Mouse (Mus musculus) heart, embryonic 11.5 days (tissue): Measurements from ENCODE around the gene Dagla. TPM values are rescaled to one million over a fixed set of nuclear protein-coding genes. Genes with fewer than 3 reads are reported as not detected.

Experiments used
- ATAC-seq: fragments of 200-750 bp; cut with Nextera tagmentation; replicated peaks from 2 replicates; pipeline ENCODE4 v1.8.0; 2017; ENCODE audit warnings: moderate library complexity; ENCODE audit not compliant: insufficient number of reproducible peaks, low FRiP score, low TSS enrichment
- H3K27ac ChIP-seq: fragments of 300-500 bp; sonication (generic); 2 replicates; pipeline ENCODE4 v1.5.1; 2014; ENCODE audit warnings: mild to moderate bottlenecking, low read depth, low read length
- H3K27me3 ChIP-seq: fragments of 300-500 bp; sonication (generic); 2 replicates; pipeline ENCODE4 v1.6.1; 2014; ENCODE audit warnings: mild to moderate bottlenecking, low read length, mixed read lengths; ENCODE audit not compliant: control insufficient read depth, insufficient read depth
- H3K36me3 ChIP-seq: fragments of 300-500 bp; sonication (generic); 2 replicates; pipeline ENCODE4 v1.6.1; 2014; ENCODE audit warnings: mild to moderate bottlenecking, low read length, moderate library complexity, mixed read lengths; ENCODE audit not compliant: control insufficient read depth, insufficient read depth
- H3K4me1 ChIP-seq: fragments of 300-500 bp; sonication (generic); 2 replicates; pipeline ENCODE4 v1.6.1; 2014; ENCODE audit warnings: low read length; ENCODE audit not compliant: control insufficient read depth, insufficient read depth
- H3K4me2 ChIP-seq: fragments of 300-500 bp; sonication (generic); 2 replicates; pipeline ENCODE4 v1.6.1; 2014; ENCODE audit warnings: mild to moderate bottlenecking, moderate library complexity
- H3K4me3 ChIP-seq: fragments of 300-500 bp; sonication (generic); 2 replicates; pipeline ENCODE4 v1.5.1; 2014; ENCODE audit warnings: low read depth, low read length
- H3K9ac ChIP-seq: fragments of 300-500 bp; sonication (generic); 2 replicates; pipeline ENCODE4 v1.6.1; 2014; ENCODE audit warnings: mild to moderate bottlenecking, low read depth, low read length, moderate library complexity
- H3K9me3 ChIP-seq: fragments of 300-500 bp; sonication (generic); replicated peaks from 2 replicates; pipeline ENCODE4 v1.6.1; 2016; ENCODE audit warnings: low read length; ENCODE audit not compliant: control insufficient read depth
- WGBS: fragments of 180-500 bp; shearing (Covaris S2); extraction: QIAGEN DNeasy Blood & Tissue Kit; methylation state at CpG from one replicate; pipeline ENCODE4 v1.1.7; 2014; ENCODE audit not compliant: insufficient replicate concordance; 5-methylcytosine and 5-hydroxymethylcytosine counted together
- polyA plus RNA-seq: library from polyadenylated mRNA; unstranded; fragments of >200 nt; fragmentation: Nextera tagmentation; extraction: Ambion mirVana; gene quantifications from 2 replicates; pipeline ENCODE4 v1.2.1, GENCODE M21; 2014

The Dagla gene
- polyA plus RNA-seq, 1 experiment from 2014 or later = 0.66 TPM

- H3K4me1 ChIP-seq = no peaks in the 10 kb centered on the region
- 52% methylated on average over 4 of the region's 4 CpGs for WGBS
- no peak overlapping the region for H3K4me2 ChIP-seq
- no peak overlapping the region for H3K9ac ChIP-seq
- H3K4me3 ChIP-seq = no peak overlapping the region
- no peaks in the 10 kb centered on the region; the same call in 1 of the 2 replicates for H3K27me3 ChIP-seq
- no peaks in the 10 kb centered on the region for H3K36me3 ChIP-seq
- no peak for ATAC-seq
- H3K27ac ChIP-seq = no peak overlapping the region
- no peaks in the 10 kb centered on the region for H3K9me3 ChIP-seq
Observed at GRCm38 (mm10) chr19:10317795-10318194, 13.1 kb upstream of the Dagla start.

- Histone ChIP-seq H3K4me1 (no peaks in the 10 kb centered on the region), H3K4me2 (no peak overlapping the region), H3K36me3 (no peaks in the 10 kb centered on the region), H3K9me3 (no peaks in the 10 kb centered on the region), H3K27me3 (no peaks in the 10 kb centered on the region; the same call in 1 of the 2 replicates), H3K4me3 (no peak overlapping the region), H3K27ac (no peak overlapping the region), H3K9ac (no peak overlapping the region)
- WGBS = 83% methylated on average over 2 of the region's 2 CpGs
- ATAC-seq = no peak
Observed at GRCm38 (mm10) chr19:10317358-10317757, 12.7 kb upstream of the Dagla start.

GRCm38 (mm10) chr19:10316956-10317355 lies 12.3 kb upstream of the Dagla start:
- no peak overlapping the region for H3K9ac ChIP-seq
- no peaks in the 10 kb centered on the region; the same call in 1 of the 2 replicates for H3K27me3 ChIP-seq
- no peak overlapping the region for H3K4me2 ChIP-seq
- no peaks in the 10 kb centered on the region for H3K4me1 ChIP-seq
- H3K36me3 ChIP-seq = no peaks in the 10 kb centered on the region
- no peak overlapping the region for H3K27ac ChIP-seq
- ATAC-seq = no peak
- no peak overlapping the region for H3K4me3 ChIP-seq
- H3K9me3 ChIP-seq = no peaks in the 10 kb centered on the region
- WGBS = 73% methylated on average over 4 of the region's 4 CpGs

- WGBS = 76% methylated on average over 8 of the region's 8 CpGs
- no peaks in the 10 kb centered on the region for H3K9me3 ChIP-seq
- no peak for ATAC-seq
Observed at GRCm38 (mm10) chr19:10312072-10312471, 7.4 kb upstream of the Dagla start.

GRCm38 (mm10) chr19:10308990-10309389 lies 4.3 kb upstream of the Dagla start:
- Histone ChIP-seq H3K36me3 (no peaks in the 10 kb centered on the region), H3K9ac (no peak overlapping the region), H3K4me1 (0 out of 2 replicates have a peak, but pooled peaks cover 2% of the 10 kb centered on the region), H3K27me3 (peaks cover 24% of the 10 kb centered on the region), H3K27ac (no peak overlapping the region), H3K9me3 (no peaks in the 10 kb centered on the region), H3K4me3 (no peak overlapping the region), H3K4me2 (no peak overlapping the region)
- whole genome bisulfite sequencing = 53% methylated on average over 2 of the region's 2 CpGs
- no peak for ATAC-seq

More at GRCm38 (mm10) chr19:10312072-10312471, 7.4 kb upstream of the Dagla start:
- Histone ChIP-seq H3K27me3 (peaks cover 7% of the 10 kb centered on the region; the same call in 1 of the 2 replicates), H3K4me3 (no peak overlapping the region), H3K9ac (no peak overlapping the region), H3K36me3 (no peaks in the 10 kb centered on the region), H3K4me1 (no peaks in the 10 kb centered on the region), H3K4me2 (no peak overlapping the region), H3K27ac (no peak overlapping the region)

GRCm38 (mm10) chr19:10307941-10308340 lies 3.3 kb upstream of the Dagla start:
- H3K27ac ChIP-seq = no peak overlapping the region
- H3K27me3 ChIP-seq = peaks cover 33% of the 10 kb centered on the region
- H3K9me3 ChIP-seq = no peaks in the 10 kb centered on the region
- 0 out of 2 replicates have a peak, but pooled peaks cover 2% of the 10 kb centered on the region for H3K4me1 ChIP-seq
- no peak overlapping the region for H3K4me2 ChIP-seq
- H3K36me3 ChIP-seq = no peaks in the 10 kb centered on the region
- WGBS = 42% methylated on average over 6 of the region's 6 CpGs
- no peak for ATAC-seq
- H3K9ac ChIP-seq = no peak overlapping the region
- H3K4me3 ChIP-seq = no peak overlapping the region

GRCm38 (mm10) chr19:10307351-10307750 lies 2.7 kb upstream of the Dagla start:
- H3K4me1 ChIP-seq = 0 out of 2 replicates have a peak, but pooled peaks cover 2% of the 10 kb centered on the region
- H3K9me3 ChIP-seq = no peaks in the 10 kb centered on the region
- H3K4me3 ChIP-seq = no peak overlapping the region
- no peaks in the 10 kb centered on the region for H3K36me3 ChIP-seq
- WGBS = 74% methylated on average over 5 of the region's 5 CpGs
- ATAC-seq = no peak
- no peak overlapping the region for H3K27ac ChIP-seq
- no peak overlapping the region for H3K4me2 ChIP-seq
- no peak overlapping the region for H3K9ac ChIP-seq
- peaks cover 36% of the 10 kb centered on the region for H3K27me3 ChIP-seq

- Histone ChIP-seq H3K9me3 (no peaks in the 10 kb centered on the region), H3K27ac (no peak overlapping the region), H3K9ac (no peak overlapping the region), H3K4me2 (no peak overlapping the region), H3K4me3 (no peak overlapping the region), H3K4me1 (0 out of 2 replicates have a peak, but pooled peaks cover 2% of the 10 kb centered on the region), H3K27me3 (peaks cover 36% of the 10 kb centered on the region), H3K36me3 (no peaks in the 10 kb centered on the region)
- no peak for ATAC-seq
- 82% methylated on average over 5 of the region's 5 CpGs for WGBS
Observed at GRCm38 (mm10) chr19:10306521-10307243, 2.0 kb upstream of the Dagla start.

GRCm38 (mm10) chr19:10305640-10306039 lies 963 bp upstream of the Dagla start:
- Histone ChIP-seq H3K9me3 (no peaks in the 10 kb centered on the region), H3K4me3 (no peak overlapping the region), H3K36me3 (no peaks in the 10 kb centered on the region), H3K27me3 (peaks cover 36% of the 10 kb centered on the region), H3K9ac (no peak overlapping the region), H3K4me2 (no peak overlapping the region), H3K27ac (no peak overlapping the region), H3K4me1 (0 out of 2 replicates have a peak, but pooled peaks cover 2% of the 10 kb centered on the region)
- 69% methylated on average over 12 of the region's 12 CpGs for WGBS
- no peak for ATAC-seq
